In genomic region chr5:122735853-122736252, GRCm38 (mm10) we compare ENCODE assay signal across 26 mouse cellular contexts.
"Had no signal": no experiment of that assay in that cellular context is flagged by ENCODE, and none has a peak within 500 bp of the region (broad histone marks: within the 10 kb centered on the region; RNA-seq: fewer than 3 reads in every experiment).

No protein-coding gene starts in this region.

- H3K4me2 ChIP-seq: embryonic facial prominence, embryonic 12.5 days; embryonic facial prominence, embryonic 13.5 days; embryonic facial prominence, embryonic 15.5 days; forebrain, embryonic 12.5 days; forebrain, embryonic 13.5 days; forebrain, embryonic 15.5 days had no signal

- DNase-seq: cerebellum, adult 9-10 months; cerebellum, adult 9-11 months; cerebellum, postnatal 10 days; cerebellum, postnatal 14 days; cerebellum, postnatal 25 days; cerebellum, postnatal 36 days; embryo, embryonic 11 days; forebrain, postnatal 0 days; gastrocnemius, adult 2 months; gastrocnemius, postnatal 10 days; gastrocnemius, postnatal 14 days; gastrocnemius, postnatal 25 days; gastrocnemius, postnatal 36 days; heart, adult 18-20 months; heart, adult 2 months had no signal

- ATAC-seq: forebrain, embryonic 13.5 days; forebrain, embryonic 14.5 days; forebrain, embryonic 15.5 days; forebrain, embryonic 16.5 days; forebrain, postnatal 0 days had no signal

- H3K4me1 ChIP-seq: forebrain, embryonic 13.5 days; forebrain, embryonic 15.5 days had no signal

- H3K9ac ChIP-seq: embryonic facial prominence, embryonic 12.5 days; embryonic facial prominence, embryonic 13.5 days; embryonic facial prominence, embryonic 15.5 days; forebrain, embryonic 12.5 days; forebrain, embryonic 13.5 days; forebrain, embryonic 15.5 days; forebrain, postnatal 0 days had no signal

- H3K4me3 ChIP-seq: embryonic facial prominence, embryonic 10.5 days; embryonic facial prominence, embryonic 12.5 days; embryonic facial prominence, embryonic 13.5 days; embryonic facial prominence, embryonic 15.5 days; erythroblast, embryonic 14.5 days; forebrain, embryonic 10.5 days; forebrain, embryonic 12.5 days; forebrain, embryonic 13.5 days; forebrain, embryonic 15.5 days; gastrocnemius, adult 2 months; heart, adult 2 months had no signal

- H3K27ac ChIP-seq: embryonic facial prominence, embryonic 10.5 days; embryonic facial prominence, embryonic 12.5 days; embryonic facial prominence, embryonic 13.5 days; embryonic facial prominence, embryonic 15.5 days; forebrain, embryonic 10.5 days; forebrain, embryonic 12.5 days; forebrain, embryonic 13.5 days; forebrain, embryonic 15.5 days; gastrocnemius, adult 2 months; heart, adult 2 months had no signal

- H3K9me3 ChIP-seq: embryonic facial prominence, embryonic 10.5 days; embryonic facial prominence, embryonic 12.5 days; embryonic facial prominence, embryonic 13.5 days; embryonic facial prominence, embryonic 15.5 days; forebrain, embryonic 10.5 days; forebrain, embryonic 12.5 days; forebrain, embryonic 13.5 days; forebrain, embryonic 15.5 days had no signal

- H3K27me3 ChIP-seq: embryonic facial prominence, embryonic 12.5 days; embryonic facial prominence, embryonic 13.5 days; embryonic facial prominence, embryonic 15.5 days; forebrain, embryonic 12.5 days; forebrain, embryonic 13.5 days; forebrain, embryonic 15.5 days had no signal
